Mouse (Mus musculus): ENCODE data around the gene Gse1.

DNA sequence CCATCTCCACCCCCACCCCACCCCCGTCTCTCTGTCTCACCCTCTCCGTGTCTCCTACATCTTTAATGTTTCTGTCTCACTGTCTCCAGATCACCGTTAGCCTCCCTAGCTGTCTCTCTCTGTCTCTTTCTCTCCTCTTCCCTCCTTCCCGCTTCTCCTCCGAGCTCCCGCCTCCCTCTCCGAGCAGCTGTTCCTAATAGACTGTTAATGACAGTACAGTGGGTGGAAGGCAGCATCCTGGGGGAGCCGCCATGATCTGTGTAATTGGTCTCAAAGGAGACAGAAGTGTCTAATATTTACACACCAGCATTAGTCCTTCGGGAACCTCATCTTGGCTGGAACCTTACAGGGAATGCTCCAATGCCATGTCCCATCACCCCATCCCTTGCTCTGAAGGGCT is 56.0 kb downstream of the Gse1 start:
- TF ChIP-seq POLR2A (IDR thresholded peaks at IDR 0.05; ENCODE audit: low read depth, low read length) (no peak), CTCF (IDR thresholded peaks at IDR 0.05; ENCODE audit: extremely low read depth, insufficient read length, insufficient replicate concordance, low read depth, low read length) (no peak)
